Mouse (Mus musculus) cerebellum, adult 11-12 months (tissue): ENCODE results near the gene D8Ertd738e.

ENCODE experiments used
- DNase-seq: peaks from one replicate; pipeline ENCODE4 v3.0.0; 2022

Gene D8Ertd738e

GRCm38 (mm10) chr8:84201545-84202245 lies 47.8 kb downstream of the D8Ertd738e start:
- DNase-seq = no peak

DNA sequence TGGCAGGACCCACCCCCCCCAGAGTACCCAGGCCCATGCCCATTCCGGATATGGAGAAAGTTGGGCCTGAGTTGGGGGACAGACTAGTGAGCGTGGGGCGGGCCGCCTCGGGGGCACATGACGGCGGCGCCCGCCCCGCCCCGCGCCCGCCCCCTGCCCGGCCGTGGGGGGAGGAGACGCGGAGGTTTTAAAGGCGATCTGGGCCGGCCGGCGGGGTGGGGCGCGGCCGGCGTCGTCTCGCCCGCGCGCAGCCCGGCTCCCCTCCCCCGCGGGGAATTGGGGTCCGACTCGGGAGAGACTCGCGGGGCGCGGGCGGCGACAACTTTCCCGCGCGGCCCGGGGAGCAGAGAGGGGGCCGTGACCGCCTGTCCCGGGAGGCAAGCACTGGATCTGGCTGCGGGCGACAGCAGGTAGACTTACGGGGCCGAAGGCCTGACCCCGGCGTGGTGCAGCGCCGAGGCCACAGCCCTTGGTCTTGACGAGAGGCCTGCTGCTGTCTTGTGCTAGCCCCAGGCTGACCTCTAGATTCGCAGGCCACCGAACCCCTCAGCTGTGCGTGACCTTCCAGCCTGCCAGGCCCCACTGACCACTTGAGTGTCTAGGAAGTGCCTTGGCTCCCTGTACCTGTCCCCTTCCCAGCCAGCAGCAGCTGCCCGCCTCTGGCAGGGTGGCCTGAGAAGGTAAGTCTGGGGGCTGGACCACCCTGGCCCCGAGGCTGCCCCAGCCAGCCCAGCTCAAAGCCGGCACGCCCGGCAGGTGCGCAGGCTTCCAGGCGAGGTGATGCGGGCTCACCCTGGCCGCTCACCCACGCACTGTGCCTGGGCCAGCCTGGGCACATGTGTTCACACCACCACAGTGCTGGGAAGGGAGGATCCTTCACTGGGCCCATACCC lies 48.6 kb downstream of the D8Ertd738e start:
- DNase-seq = no peak

DNA sequence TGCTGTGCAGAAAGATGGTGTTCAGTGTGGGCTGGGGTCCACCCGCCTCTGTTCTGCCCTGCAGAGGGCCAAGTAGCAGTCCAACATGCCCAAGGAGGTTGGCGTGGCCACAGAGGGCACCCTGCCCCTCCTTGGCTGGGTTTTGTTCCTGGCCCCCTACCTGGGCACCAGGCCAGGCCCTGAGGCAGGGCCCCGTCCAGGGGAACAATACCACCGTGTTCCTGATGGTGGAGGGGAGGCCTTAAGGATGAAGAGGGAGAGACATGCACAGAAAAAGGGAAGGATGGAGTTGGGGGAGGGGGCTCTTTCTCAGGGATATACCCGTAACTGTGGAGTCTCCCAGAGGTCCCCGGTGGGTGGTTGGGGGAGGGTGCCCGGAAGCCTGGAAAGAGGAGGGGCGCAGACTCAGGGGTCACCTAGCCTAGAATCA lies 49.4 kb downstream of the D8Ertd738e start:
- no peak for DNase-seq

GRCm38 (mm10) chr8:84199348-84200125 lies 50.0 kb downstream of the D8Ertd738e start:
- DNase-seq = no peak

- no peak for DNase-seq
These were observed 50.6 kb downstream of the D8Ertd738e start for GRCm38 (mm10) chr8:84198871-84199270.

- no peak for DNase-seq
These were observed 51.4 kb downstream of the D8Ertd738e start for GRCm38 (mm10) chr8:84197922-84198774.

DNA sequence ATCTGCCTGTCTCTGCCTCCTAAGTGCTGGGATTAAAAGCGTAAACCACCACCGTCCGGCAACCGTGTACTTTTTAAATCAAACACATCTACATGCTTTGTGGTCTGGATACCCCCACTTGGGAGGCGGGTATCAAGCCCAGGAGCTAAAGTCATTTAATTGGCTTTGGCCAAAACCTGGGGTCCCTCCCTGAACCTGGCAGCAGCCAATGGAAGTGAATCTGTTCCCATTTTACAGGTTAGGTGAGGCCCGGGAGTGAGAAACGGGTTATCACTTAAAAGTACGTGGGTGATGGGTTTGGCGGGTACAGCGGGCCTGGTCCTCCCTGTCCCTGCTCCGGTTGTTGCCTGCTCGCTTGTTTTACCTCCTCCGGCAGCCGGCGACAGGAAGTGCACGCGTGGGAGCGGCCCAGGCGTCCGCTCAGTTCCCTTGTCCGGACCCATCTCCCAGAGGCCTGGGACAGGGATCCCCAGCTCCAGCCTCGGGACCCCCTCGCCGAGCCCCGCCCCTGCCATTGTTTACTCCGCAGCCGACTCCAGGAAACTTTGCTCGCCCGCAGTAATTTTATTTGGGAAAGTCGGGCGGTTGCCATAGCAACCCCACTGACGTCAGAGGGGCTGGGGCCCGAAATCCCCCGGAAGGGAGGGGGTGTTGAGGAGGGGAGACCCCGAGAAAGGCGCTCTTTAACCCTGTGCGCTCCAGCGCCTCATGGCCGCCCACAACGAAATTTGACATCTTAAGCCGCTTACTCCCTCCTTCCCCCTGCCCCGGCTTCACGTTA lies 52.2 kb downstream of the D8Ertd738e start:
- no peak for DNase-seq
